Mouse (Mus musculus): ENCODE results near the gene Il5.

DNA sequence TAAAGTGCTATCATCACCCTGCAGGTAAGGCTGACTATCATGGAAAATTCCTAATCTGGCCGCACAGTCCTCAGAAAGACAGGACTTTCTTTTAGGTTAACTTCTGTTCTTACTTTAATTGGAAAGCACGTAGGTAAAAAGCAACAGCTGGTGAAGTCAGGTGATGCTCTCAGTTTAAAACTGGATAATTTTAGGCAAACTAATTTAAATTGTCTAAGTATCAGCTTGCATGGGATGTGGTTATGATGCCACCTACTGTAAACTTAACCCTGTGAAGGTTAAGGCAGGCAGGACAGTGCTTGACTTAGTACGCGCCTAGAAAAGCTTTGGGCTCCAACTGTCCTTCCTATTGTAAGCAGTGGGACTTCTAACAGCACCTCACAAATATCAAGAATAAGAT lies 49.2 kb upstream of the Il5 start:
- TF ChIP-seq POLR2A (IDR thresholded peaks at IDR 0.05; ENCODE audit: insufficient read depth, low read depth, low read length) (no peak), CTCF (IDR thresholded peaks at IDR 0.05; ENCODE audit: insufficient read depth, low read depth, low read length) (no peak)
